Mouse (Mus musculus): ENCODE data around the gene Cmtm5.
A peak's percentile ranks its signal among the peaks of the same experiment; 100 is the strongest.
"Not testable (repeated sequence)": the region's sequence is repeated elsewhere in the genome, so short reads cannot be mapped to it uniquely, and the experiment has no call there.

Gene Cmtm5

DNA sequence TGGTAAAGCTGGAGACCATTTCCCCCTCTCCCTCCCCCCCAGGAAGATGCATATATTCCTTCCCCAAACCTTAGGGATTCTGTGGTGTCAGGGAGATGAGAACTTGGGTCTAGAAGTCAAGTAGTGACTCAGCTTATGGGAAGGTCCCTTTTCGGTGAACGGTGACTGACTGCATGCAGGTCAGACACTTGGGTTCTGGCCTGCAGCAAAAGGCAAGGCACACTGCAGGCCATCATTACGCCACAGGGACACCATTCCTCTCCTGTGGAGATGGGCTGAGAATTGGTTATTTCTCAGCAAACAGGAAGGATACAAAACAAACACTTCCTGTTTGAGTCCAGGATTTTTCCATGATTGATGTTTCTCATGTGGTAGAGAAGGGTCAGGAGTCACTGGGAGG lies 23.1 kb downstream of the Cmtm5 start:
- no peak for DNase-seq (ENCODE audit: low read depth)

DNA sequence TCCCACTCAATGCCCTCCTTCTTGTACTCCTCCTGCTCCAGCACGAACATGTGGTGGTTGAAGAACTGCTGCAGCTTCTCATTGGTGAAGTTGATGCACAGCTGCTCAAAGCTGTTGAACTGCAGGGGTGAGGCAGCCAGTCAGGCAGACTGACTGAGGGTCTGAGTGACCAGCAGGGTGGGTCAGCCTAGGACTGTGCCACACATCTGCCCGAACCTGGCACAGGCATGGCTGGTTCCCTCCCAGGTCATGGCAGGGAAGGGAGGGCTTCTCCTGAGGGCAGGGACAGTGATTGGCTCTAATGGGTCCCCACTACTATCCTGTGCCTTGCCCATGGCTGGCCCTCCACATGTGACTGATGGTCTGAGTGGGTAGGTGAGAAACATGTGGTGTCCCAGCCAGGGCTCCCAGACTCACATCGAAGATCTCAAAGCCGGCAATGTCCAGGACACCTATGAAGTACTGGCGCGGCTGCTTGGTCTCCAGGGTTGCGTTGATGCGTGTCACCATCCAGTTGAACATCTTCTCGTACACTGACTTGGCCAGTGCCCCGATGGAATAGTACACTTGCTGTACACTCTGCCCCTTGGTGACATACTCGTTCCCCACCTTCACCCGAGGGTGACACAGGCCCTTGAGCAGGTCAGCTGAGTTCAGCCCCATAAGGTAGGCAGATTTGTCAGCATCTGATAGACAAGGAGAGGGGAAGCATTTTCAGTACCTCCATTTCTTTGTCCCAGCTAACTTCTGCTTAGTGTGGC lies 24.0 kb downstream of the Cmtm5 start:
- not testable (repeated sequence) for DNase-seq (ENCODE audit: low read depth)

DNA sequence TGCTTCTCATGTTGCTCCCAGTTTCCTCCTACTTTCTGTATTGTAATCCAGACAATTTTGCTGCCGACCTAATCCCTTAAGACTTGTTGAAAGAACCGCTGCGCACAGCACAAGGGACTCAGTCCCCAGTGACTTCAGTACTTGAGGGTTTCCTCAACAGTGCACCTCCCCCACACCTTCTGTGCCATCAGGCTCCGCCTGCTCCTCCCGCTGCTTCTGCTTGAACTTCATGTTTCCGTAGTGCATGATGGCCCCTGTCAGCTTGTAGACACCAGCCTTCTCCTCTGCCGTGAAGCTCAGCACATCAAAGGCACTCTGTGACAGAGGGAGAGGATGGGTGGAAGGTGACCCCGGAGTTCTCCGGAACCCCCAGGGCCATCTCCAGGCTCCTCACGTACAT lies 24.7 kb downstream of the Cmtm5 start:
- peak; percentile 26 for DNase-seq (ENCODE audit: low read depth)

- DNase-seq (ENCODE audit: low read depth), result no peak
Measured at GRCm38 (mm10) chr14:54961487-54961886, 25.4 kb downstream of the Cmtm5 start.

- no peak for DNase-seq (ENCODE audit: low read depth)
Measured at GRCm38 (mm10) chr14:54962714-54963113, 26.7 kb downstream of the Cmtm5 start.

- no peak for DNase-seq (ENCODE audit: low read depth)
Measured at GRCm38 (mm10) chr14:54963727-54964126, 27.7 kb downstream of the Cmtm5 start.

DNA sequence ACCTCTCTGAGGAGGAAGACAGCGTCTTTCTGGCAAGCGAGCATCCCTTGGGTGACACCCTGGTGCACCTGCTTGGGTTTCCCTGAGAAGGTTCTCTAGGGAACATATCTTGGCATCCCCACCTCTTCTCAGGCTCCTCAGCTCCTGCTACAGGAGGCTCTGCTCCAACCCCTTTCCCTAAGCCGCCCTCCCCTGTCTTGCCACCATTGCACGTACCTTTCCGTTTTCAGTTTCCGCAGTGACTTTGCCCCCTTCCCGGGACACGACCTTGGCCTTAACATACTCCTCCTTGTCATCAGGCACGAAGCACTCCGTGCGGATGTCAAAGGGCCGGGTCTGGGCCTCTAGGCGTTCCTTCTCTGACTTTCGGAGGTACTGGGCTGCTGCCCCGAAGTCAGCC lies 29.0 kb downstream of the Cmtm5 start:
- no peak for DNase-seq (ENCODE audit: low read depth)

GRCm38 (mm10) chr14:54965631-54966030 lies 29.6 kb downstream of the Cmtm5 start:
- DNase-seq (ENCODE audit: low read depth), result no peak

- DNase-seq (ENCODE audit: low read depth), result no peak
Measured at GRCm38 (mm10) chr14:54966320-54966977, 30.4 kb downstream of the Cmtm5 start, which contains the start of gene Myh6. Myh6 (minus strand) TSS chr14:54966927.

- DNase-seq (ENCODE audit: low read depth), result no peak
Measured at GRCm38 (mm10) chr14:54967874-54968273, 31.8 kb downstream of the Cmtm5 start.

GRCm38 (mm10) chr14:54968344-54968743 lies 32.3 kb downstream of the Cmtm5 start:
- DNase-seq (ENCODE audit: low read depth), result no peak

DNA sequence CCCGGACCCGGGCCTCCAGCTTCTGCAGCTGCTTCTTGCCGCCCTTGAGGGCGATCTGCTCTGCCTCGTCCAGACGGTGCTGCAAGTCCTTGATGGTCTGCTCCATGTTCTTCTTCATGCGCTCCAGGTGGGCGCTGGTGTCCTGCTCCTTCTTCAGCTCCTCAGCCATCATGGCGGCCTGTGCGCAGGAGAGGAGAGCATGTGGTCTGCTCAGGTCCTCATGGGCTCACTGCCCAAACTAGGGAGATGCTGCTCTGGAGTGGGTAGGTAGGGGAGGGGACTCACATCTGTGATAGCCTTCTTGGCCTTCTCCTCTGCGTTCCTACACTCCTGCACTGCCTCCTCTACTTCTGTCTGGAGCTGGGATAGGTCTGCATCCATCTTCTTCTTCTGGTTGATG lies 36.7 kb downstream of the Cmtm5 start:
- DNase-seq (ENCODE audit: low read depth), result not testable (repeated sequence)

GRCm38 (mm10) chr14:54974068-54974791 lies 38.2 kb downstream of the Cmtm5 start:
- DNase-seq (ENCODE audit: low read depth), result no peak

DNA sequence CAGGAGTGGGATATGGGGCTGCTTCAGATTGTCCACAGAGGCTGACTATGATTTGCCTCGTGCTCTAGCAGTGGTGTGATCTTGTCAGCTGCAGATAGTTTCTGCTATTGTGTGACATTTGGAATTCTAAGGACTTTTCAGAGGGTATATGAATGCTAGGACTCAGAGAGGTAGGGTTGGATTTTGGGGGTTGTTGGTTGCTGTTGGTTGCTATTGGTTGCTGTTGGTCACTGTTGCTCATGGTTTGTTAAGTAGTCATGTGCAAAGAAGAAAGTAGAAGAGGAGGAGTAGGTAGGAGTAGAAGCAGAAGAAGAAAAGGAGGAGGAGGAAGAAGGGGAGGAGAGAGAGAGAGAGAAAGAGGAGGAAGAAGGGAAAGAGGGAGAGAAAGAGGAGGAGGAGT lies 40.6 kb downstream of the Cmtm5 start, which contains the start of gene Gm17428:
Gene Gm17428 (plus strand): TSS at position 301 of the 400 bp plus-strand sequence.
- DNase-seq (ENCODE audit: low read depth), result no peak

- DNase-seq (ENCODE audit: low read depth), result no peak
Measured at GRCm38 (mm10) chr14:54978664-54979063, 42.6 kb downstream of the Cmtm5 start.

DNA sequence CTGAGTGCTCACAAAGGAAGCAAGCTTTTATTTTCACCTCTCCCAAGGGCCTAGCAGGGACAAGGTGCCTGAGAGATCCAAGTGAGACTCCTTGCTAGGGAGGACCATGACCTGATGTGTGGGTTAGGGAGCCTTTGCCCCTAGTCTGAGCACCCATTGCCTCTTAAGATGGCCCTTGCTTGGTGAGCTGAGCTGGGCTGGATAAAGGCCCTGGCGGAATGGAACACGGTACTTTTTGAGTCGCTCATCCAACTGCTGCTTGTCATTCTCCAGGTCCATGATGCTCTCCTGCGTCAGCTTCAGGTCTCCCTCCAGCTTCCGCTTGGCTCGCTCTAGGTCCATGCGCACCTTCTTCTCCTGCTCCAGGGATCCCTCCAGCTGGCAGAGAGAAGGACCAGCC lies 45.9 kb downstream of the Cmtm5 start:
- no peak for DNase-seq (ENCODE audit: low read depth)

- DNase-seq (ENCODE audit: low read depth), result not testable (repeated sequence)
Measured at GRCm38 (mm10) chr14:54988350-54988874, 52.4 kb downstream of the Cmtm5 start.

Measured in naive thymus-derived CD4-positive, alpha-beta T cell, adult 2 months (primary cell).